ENCODE assay signal across 8 mouse cellular contexts in the genomic region with DNA sequence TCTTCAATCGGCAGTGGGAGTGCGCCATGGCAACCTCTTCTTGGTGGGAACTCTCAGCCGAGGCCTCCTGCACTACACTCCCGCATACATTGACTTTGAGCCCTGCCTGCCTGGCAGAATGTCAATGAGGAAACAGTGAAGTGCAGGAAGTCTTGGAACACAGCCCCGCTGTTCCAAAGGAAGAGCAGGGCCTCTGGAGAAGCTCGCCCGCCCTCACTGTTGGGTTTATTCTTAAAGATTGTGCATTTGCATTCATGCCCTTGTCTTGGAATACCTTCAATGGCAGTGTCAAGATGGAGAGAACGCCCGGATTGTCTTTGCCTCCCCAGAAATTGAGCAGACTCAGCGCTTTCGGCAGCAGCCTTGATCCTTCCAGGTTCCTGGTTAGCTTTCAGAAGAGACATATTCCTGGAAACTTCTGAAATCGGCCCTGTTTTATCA.
DNase-seq lines count a peak whose midpoint lies in the region; ATAC-seq and TF ChIP-seq lines count a peak whose summit lies in the region.

No protein-coding gene starts in this region.

- no peaks in the 10 kb centered on the region for H3K27me3 ChIP-seq in embryonic facial prominence, embryonic 14.5 days (replicated peaks; ENCODE audit: control insufficient read depth, insufficient read depth, low read length)
- H3K27me3 ChIP-seq in embryonic facial prominence, embryonic 10.5 days (replicated peaks; ENCODE audit: low read depth, poor library complexity, severe bottlenecking), result no peaks in the 10 kb centered on the region
- H3K27me3 ChIP-seq in midbrain, embryonic 16.5 days (ENCODE audit: control insufficient read depth, insufficient read depth, low read depth, low read length), result no peaks in the 10 kb centered on the region

- no peak for TF ChIP-seq CTCF in left cerebral cortex, adult 2 months (IDR thresholded peaks at IDR 0.05)

- ATAC-seq in embryonic facial prominence, embryonic 14.5 days (ENCODE audit: low read depth), result no peak
- peak; percentile 77 for ATAC-seq in midbrain, embryonic 16.5 days
- ATAC-seq in erythroid progenitor cell, adult 5-6 weeks (replicated peaks; ENCODE audit: low FRiP score, poor library complexity, severe bottlenecking), result no peak

- no peaks in the 10 kb centered on the region for H3K36me3 ChIP-seq in embryonic facial prominence, embryonic 14.5 days (ENCODE audit: control insufficient read depth, insufficient read depth, low read length)
- no peaks in the 10 kb centered on the region for H3K36me3 ChIP-seq in embryonic facial prominence, embryonic 10.5 days (replicated peaks)
- H3K36me3 ChIP-seq in ES-E14 (ENCODE audit: control insufficient read depth, insufficient read depth, low read length, poor library complexity, severe bottlenecking), result no peaks in the 10 kb centered on the region
- H3K36me3 ChIP-seq in midbrain, embryonic 16.5 days (ENCODE audit: control insufficient read depth, insufficient read depth, low read length), result no peaks in the 10 kb centered on the region

- H3K9me3 ChIP-seq in embryonic facial prominence, embryonic 14.5 days (ENCODE audit: control insufficient read depth, low read length), result 0 out of 2 replicates have a peak, but pooled peaks cover 6% of the 10 kb centered on the region
- no peaks in the 10 kb centered on the region for H3K9me3 ChIP-seq in embryonic facial prominence, embryonic 10.5 days
- H3K9me3 ChIP-seq in ES-E14 (ENCODE audit: control insufficient read depth, insufficient read depth, low read depth, low read length), result no peaks in the 10 kb centered on the region
- H3K9me3 ChIP-seq in midbrain, embryonic 16.5 days (replicated peaks; ENCODE audit: control insufficient read depth, low read length, poor library complexity, severe bottlenecking), result no peaks in the 10 kb centered on the region; the same call in 1 of the 2 replicates

- in situ Hi-C loops in ES-E14 (cut with MboI; ENCODE audit: low sequenced_read_pairs in 2 of 2, unreplicated experiment in 2 of 2), result no loop called here

- 0 out of 2 replicates have a peak overlapping the region, but pooled peaks have one; percentile 18 for H3K4me2 ChIP-seq in embryonic facial prominence, embryonic 14.5 days (ENCODE audit: low read depth, low read length)
- peak overlapping the region; percentile 27; the same call in 1 of the 2 replicates for H3K4me2 ChIP-seq in midbrain, embryonic 16.5 days (ENCODE audit: low read length)

- H3K4me3 ChIP-seq in embryonic facial prominence, embryonic 14.5 days (ENCODE audit: low read depth, low read length), result no peak overlapping the region
- H3K4me3 ChIP-seq in embryonic facial prominence, embryonic 10.5 days, result no peak overlapping the region
- no peak overlapping the region for H3K4me3 ChIP-seq in ES-E14 (ENCODE audit: insufficient read depth in 1 of 2, low read depth in 1 of 2, low read length in 2 of 2, poor library complexity in 1 of 2, severe bottlenecking in 1 of 2)
- no peak overlapping the region for H3K4me3 ChIP-seq in left cerebral cortex, adult 2 months
- H3K4me3 ChIP-seq in midbrain, embryonic 16.5 days (ENCODE audit: low read depth, low read length), result no peak overlapping the region

- no peak overlapping the region for H3K9ac ChIP-seq in embryonic facial prominence, embryonic 14.5 days (ENCODE audit: low read depth, low read length)
- no peak overlapping the region for H3K9ac ChIP-seq in ES-E14 (ENCODE audit: insufficient read depth, low read depth, low read length, poor library complexity, severe bottlenecking)
- H3K9ac ChIP-seq in midbrain, embryonic 16.5 days (ENCODE audit: low read depth, low read length), result no peak overlapping the region

- intact Hi-C loops in left cerebral cortex, adult 2 months (cut with DNase I), result no loop called here

- no peaks in the 10 kb centered on the region; the same call in 1 of the 2 replicates for H3K4me1 ChIP-seq in embryonic facial prominence, embryonic 14.5 days (ENCODE audit: control insufficient read depth, insufficient read depth, low read length)
- no peaks in the 10 kb centered on the region for H3K4me1 ChIP-seq in embryonic facial prominence, embryonic 10.5 days
- peaks cover 2 to 4% of the 10 kb centered on the region in 2 experiments; a peak in 2 of 4 replicates for H3K4me1 ChIP-seq in ES-E14 (ENCODE audit: control insufficient read depth in 2 of 2, insufficient read depth in 2 of 2, low read length in 2 of 2, poor library complexity in 1 of 2)
- H3K4me1 ChIP-seq in midbrain, embryonic 16.5 days (ENCODE audit: control insufficient read depth, insufficient read depth, low read length), result 0 out of 2 replicates have a peak, but pooled peaks cover 3% of the 10 kb centered on the region

- peak; percentile 75 for DNase-seq in embryonic facial prominence, embryonic 14.5 days (ENCODE audit: low spot score)
- DNase-seq in embryonic facial prominence, embryonic 10.5 days (ENCODE audit: low spot score), result no peak
- no peak for DNase-seq in ES-E14 (ENCODE audit: low read depth, low spot score)
- peak; percentile 12 to 23 for DNase-seq in frontal cortex, postnatal 25 days (ENCODE audit: low spot score in 2 of 2)
- DNase-seq in left cerebral cortex, adult 2 months (ENCODE audit: extremely low spot score in 1 of 2, low spot score in 2 of 2), result peak; percentile 13 to 46
- no peak for DNase-seq in MN1 (ENCODE audit: low spot score)

- H3K27ac ChIP-seq in embryonic facial prominence, embryonic 14.5 days (replicated peaks; ENCODE audit: low read depth, low read length), result no peak overlapping the region
- no peak overlapping the region for H3K27ac ChIP-seq in embryonic facial prominence, embryonic 10.5 days (replicated peaks)
- H3K27ac ChIP-seq in ES-E14 (ENCODE audit: insufficient read depth, low read depth, low read length, poor library complexity, severe bottlenecking), result no peak overlapping the region
- H3K27ac ChIP-seq in left cerebral cortex, adult 2 months, result peak overlapping the region; percentile 57
- peak overlapping the region; percentile 50 for H3K27ac ChIP-seq in midbrain, embryonic 16.5 days (ENCODE audit: low read length)

- WGBS in embryonic facial prominence, embryonic 14.5 days, result 54% methylated on average over 12 of the region's 12 CpGs
- 71% methylated on average over 12 of the region's 12 CpGs for WGBS in embryonic facial prominence, embryonic 10.5 days
- whole genome bisulfite sequencing in midbrain, embryonic 16.5 days, result 26% methylated on average over 12 of the region's 12 CpGs

TF ChIP-seq in ES-E14, 5 proteins besides CTCF, POLR2A, EP300 and RAD21:
- TF ChIP-seq ZC3H11A (IDR thresholded peaks at IDR 0.05; ENCODE audit: borderline replicate concordance, low read depth, low read length) (no peak), CHD2 (IDR thresholded peaks at IDR 0.05; ENCODE audit: low read depth, low read length) (no peak), MAFK (IDR thresholded peaks at IDR 0.05; ENCODE audit: insufficient read depth, low read depth, low read length) (peak; percentile 73), HCFC1 (IDR thresholded peaks at IDR 0.05; ENCODE audit: borderline replicate concordance, insufficient read depth, low read length) (no peak)

Comparison
In these comparisons a context has a peak if more than half of its experiments do, and no peak if none do; other contexts are left out.
1. DNase-seq: peak in embryonic facial prominence, embryonic 14.5 days (single experiment), frontal cortex, postnatal 25 days (2 of 2) and left cerebral cortex, adult 2 months (2 of 2); none in embryonic facial prominence, embryonic 10.5 days (single experiment), ES-E14 (single experiment) and MN1 (single experiment).
2. H3K27ac ChIP-seq: peak in left cerebral cortex, adult 2 months (single experiment) and midbrain, embryonic 16.5 days (single experiment); none in embryonic facial prominence, embryonic 14.5 days (single experiment), embryonic facial prominence, embryonic 10.5 days (single experiment) and ES-E14 (single experiment).